Mouse (Mus musculus) forebrain, embryonic 10.5 days (tissue): ENCODE measurements at regions not wholly inside any gene's neighbourhood (a gene's known extent, or its start where the extent isn't known, plus 50 kb on each side); places are given as distances from the start of the nearest gene placed in this dataset.
"Not testable (repeated sequence)": the region's sequence is repeated elsewhere in the genome, so short reads cannot be mapped to it uniquely, and the experiment has no call there.

Source experiments
- DNase-seq: peaks from one replicate; pipeline ENCODE4 v3.0.0-alpha.2; 2017; ENCODE audit warnings: low spot score; ENCODE audit errors: extremely low spot score
- H3K27ac ChIP-seq: fragments of 300-500 bp; sonication (generic); 2 replicates; pipeline ENCODE4 v1.5.1; 2016; ENCODE audit warnings: mild to moderate bottlenecking
- H3K27me3 ChIP-seq: fragments of 300-500 bp; sonication (generic); 2 replicates; pipeline ENCODE4 v1.6.1; 2016; ENCODE audit warnings: mild to moderate bottlenecking; ENCODE audit not compliant: poor library complexity, severe bottlenecking
- H3K36me3 ChIP-seq: fragments of 300-500 bp; sonication (generic); replicated peaks from 2 replicates; pipeline ENCODE4 v1.6.1; 2016; ENCODE audit warnings: mild to moderate bottlenecking, moderate library complexity
- H3K4me1 ChIP-seq: fragments of 300-500 bp; sonication (generic); 2 replicates; pipeline ENCODE4 v1.6.1; 2016
- H3K4me3 ChIP-seq: fragments of 300-500 bp; sonication (generic); 2 replicates; pipeline ENCODE4 v1.5.1; 2016; ENCODE audit warnings: mild to moderate bottlenecking, moderate library complexity
- H3K9me3 ChIP-seq: fragments of 300-500 bp; sonication (generic); 2 replicates; pipeline ENCODE4 v1.6.1; 2016; ENCODE audit warnings: mild to moderate bottlenecking, moderate library complexity
- WGBS: fragments of 180-500 bp; shearing (Covaris S2); methylation state at CpG from one replicate; pipeline ENCODE4 v1.1.7; 2016; 5-methylcytosine and 5-hydroxymethylcytosine counted together

GRCm38 (mm10) chrX:19903962-19904930, 155.1 kb upstream of the Chst7 start:
- peaks cover 33% of the 10 kb centered on the region for H3K4me1 ChIP-seq
- H3K27me3 ChIP-seq, result no peaks in the 10 kb centered on the region
- H3K36me3 ChIP-seq, result no peaks in the 10 kb centered on the region
- 70% methylated on average over 6 of the region's 6 CpGs for WGBS
- peak; percentile 14 for DNase-seq
- H3K27ac ChIP-seq, result 0 out of 2 replicates have a peak overlapping the region, but pooled peaks have one; percentile 30
- H3K9me3 ChIP-seq, result no peaks in the 10 kb centered on the region
- no peak overlapping the region for H3K4me3 ChIP-seq

- no peak overlapping the region for H3K4me3 ChIP-seq
- H3K36me3 ChIP-seq, result no peaks in the 10 kb centered on the region
- peak overlapping the region; percentile 44; the same call in 1 of the 2 replicates for H3K27ac ChIP-seq
- H3K27me3 ChIP-seq, result no peaks in the 10 kb centered on the region
- no peaks in the 10 kb centered on the region for H3K9me3 ChIP-seq
- peak; percentile 60 for DNase-seq
- peaks cover 33% of the 10 kb centered on the region for H3K4me1 ChIP-seq
Observed at GRCm38 (mm10) chrX:19906646-19907371, 152.6 kb upstream of the Chst7 start.

DNA sequence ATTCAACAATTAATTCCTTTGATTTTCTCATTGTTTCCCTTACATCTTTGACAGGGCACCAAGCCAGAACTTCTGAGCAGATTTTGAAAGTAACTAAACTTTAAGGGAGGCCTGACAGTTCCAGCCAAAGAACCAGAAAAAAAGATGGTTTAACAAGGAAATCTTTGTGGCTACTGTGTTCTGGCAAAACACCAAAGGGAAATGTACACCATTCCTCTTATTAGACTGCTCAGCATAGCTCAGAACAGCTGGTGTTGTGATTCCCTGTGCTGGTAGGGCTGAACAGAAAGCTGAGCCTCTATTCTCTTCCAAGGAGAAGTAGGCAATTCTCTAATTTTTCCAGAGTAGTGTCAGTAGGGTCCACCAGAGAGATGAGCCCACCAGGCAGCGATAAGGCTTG, 142.4 kb upstream of the Chst7 start:
- H3K27ac ChIP-seq, result no peak overlapping the region
- H3K4me1 ChIP-seq, result no peaks in the 10 kb centered on the region
- no peaks in the 10 kb centered on the region for H3K9me3 ChIP-seq
- H3K4me3 ChIP-seq, result no peak overlapping the region
- H3K36me3 ChIP-seq, result no peaks in the 10 kb centered on the region
- DNase-seq, result no peak
- no peaks in the 10 kb centered on the region for H3K27me3 ChIP-seq
- WGBS, result 72% methylated on average over 1 of the region's 1 CpGs

DNA sequence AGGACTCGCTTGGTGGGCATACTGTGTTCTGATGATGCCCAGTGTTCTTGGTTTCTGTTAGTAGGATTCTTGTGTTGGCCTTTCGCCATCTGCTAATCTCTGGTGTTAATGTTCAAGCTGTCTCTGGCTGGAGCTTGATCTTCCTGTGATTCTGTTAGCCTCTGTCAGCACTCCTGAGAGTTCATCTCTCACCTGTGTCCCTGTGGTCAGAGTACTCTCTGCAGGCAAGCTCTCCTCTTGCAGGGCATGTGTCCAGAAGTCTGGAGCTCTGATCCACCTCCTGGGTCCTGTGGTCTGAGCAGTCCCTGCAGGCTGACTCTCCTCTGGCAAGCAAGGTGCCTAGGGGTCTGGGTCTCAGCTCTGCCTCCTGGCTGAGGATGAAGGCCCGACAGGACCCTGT, 130.0 kb upstream of the Chst7 start:
- WGBS, result 87% methylated on average over 3 of the region's 3 CpGs
- not testable (repeated sequence) for H3K27ac ChIP-seq, H3K9me3 ChIP-seq, H3K4me1 ChIP-seq, H3K4me3 ChIP-seq, H3K27me3 ChIP-seq, H3K36me3 ChIP-seq, DNase-seq

- no peaks in the 10 kb centered on the region for H3K9me3 ChIP-seq
- H3K27me3 ChIP-seq, result no peaks in the 10 kb centered on the region
- WGBS, result 78% methylated on average over 3 of the region's 3 CpGs
- H3K27ac ChIP-seq, result no peak overlapping the region
- no peaks in the 10 kb centered on the region for H3K4me1 ChIP-seq
- DNase-seq, result no peak
- H3K36me3 ChIP-seq, result no peaks in the 10 kb centered on the region
- no peak overlapping the region for H3K4me3 ChIP-seq
Observed at GRCm38 (mm10) chrX:19929866-19930265, 129.5 kb upstream of the Chst7 start.

- Histone ChIP-seq H3K27ac (no peak overlapping the region), H3K27me3 (no peaks in the 10 kb centered on the region), H3K36me3 (no peaks in the 10 kb centered on the region), H3K4me3 (no peak overlapping the region), H3K4me1 (no peaks in the 10 kb centered on the region), H3K9me3 (no peaks in the 10 kb centered on the region)
- WGBS, result 62% methylated on average over 2 of the region's 2 CpGs
- no peak for DNase-seq
Observed at GRCm38 (mm10) chrX:19943305-19943704, 116.1 kb upstream of the Chst7 start.
